Mouse (Mus musculus): Measurements from ENCODE around the gene Aurka.

DNA sequence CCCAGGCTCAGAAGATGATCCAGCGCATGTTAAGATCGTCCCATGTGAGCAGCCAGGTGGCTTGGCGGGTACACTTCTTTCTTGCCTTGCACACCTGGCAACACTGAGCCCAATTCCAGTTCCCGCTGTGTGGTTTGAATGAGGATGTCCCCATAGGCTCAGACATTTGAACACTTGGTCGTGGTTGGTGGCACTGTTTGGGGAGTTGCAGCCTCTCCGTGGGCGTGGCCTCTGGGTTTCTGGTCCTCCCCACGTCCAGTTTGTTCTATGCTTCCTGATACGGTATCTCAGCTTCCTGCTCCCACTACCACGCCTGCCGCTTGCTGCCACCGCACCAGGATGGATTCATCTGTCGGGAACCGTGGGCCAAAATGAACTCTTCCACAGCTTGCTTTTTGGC lies 20.6 kb downstream of the Aurka start:
- TF ChIP-seq POLR2A (IDR thresholded peaks at IDR 0.05; ENCODE audit: borderline replicate concordance, control insufficient read depth, low read depth, low read length) (no peak), CTCF (IDR thresholded peaks at IDR 0.05; ENCODE audit: control insufficient read depth, insufficient read depth, low read length) (no peak)
